Mouse (Mus musculus): ENCODE measurements around the gene Tmem110. TPM values are rescaled to one million over a fixed set of nuclear protein-coding genes. Genes with fewer than 3 reads are reported as not detected.

The Tmem110 gene
- polyA plus RNA-seq, 1 experiment from 2014 or later, result 16.0 TPM

DNA sequence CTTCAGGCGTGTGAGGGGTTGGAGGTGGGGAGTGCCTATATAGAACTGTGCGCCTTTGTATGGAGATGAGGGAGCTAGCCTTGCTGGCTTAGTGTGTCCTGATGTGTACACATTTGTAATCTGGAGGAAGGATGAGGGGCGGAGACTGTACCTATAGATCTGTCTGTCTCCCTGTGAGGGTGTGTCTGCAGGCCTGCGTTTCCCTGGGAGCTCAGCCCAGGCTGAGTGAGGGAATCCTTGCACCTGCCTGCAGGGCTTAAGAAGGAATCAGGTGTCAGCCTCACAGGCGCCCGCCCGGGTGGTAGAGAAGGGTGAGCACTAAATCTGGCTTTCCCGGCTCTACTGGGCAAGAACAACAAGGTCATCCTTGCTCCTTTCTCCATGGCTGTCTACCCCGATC lies 54.4 kb downstream of the Tmem110 start:
- Histone ChIP-seq H3K9me3 (replicated peaks; ENCODE audit: control insufficient read depth, low read length) (no peaks in the 10 kb centered on the region), H3K27me3 (ENCODE audit: control insufficient read depth, insufficient read depth, low read length) (no peaks in the 10 kb centered on the region), H3K9ac (ENCODE audit: low read depth, low read length) (no peak overlapping the region), H3K4me2 (no peak overlapping the region), H3K4me1 (ENCODE audit: control insufficient read depth, insufficient read depth, low read length) (peaks cover 14% of the 10 kb centered on the region), H3K4me3 (ENCODE audit: low read depth, low read length) (no peak overlapping the region), H3K27ac (ENCODE audit: low read depth, low read length) (peak overlapping the region; percentile 78), H3K36me3 (ENCODE audit: control insufficient read depth, insufficient read depth, low read length) (no peaks in the 10 kb centered on the region)
- ATAC-seq (replicated peaks; ENCODE audit: insufficient number of reproducible peaks, low FRiP score, low TSS enrichment), result no peak
- 58% methylated on average over 9 of the region's 9 CpGs for WGBS (ENCODE audit: insufficient replicate concordance)

- Histone ChIP-seq H3K27me3 (ENCODE audit: control insufficient read depth, insufficient read depth, low read length) (no peaks in the 10 kb centered on the region), H3K9ac (ENCODE audit: low read depth, low read length) (0 out of 2 replicates have a peak overlapping the region, but pooled peaks have one; percentile 10), H3K36me3 (ENCODE audit: control insufficient read depth, insufficient read depth, low read length) (no peaks in the 10 kb centered on the region), H3K4me2 (no peak overlapping the region), H3K27ac (ENCODE audit: low read depth, low read length) (no peak overlapping the region), H3K4me3 (ENCODE audit: low read depth, low read length) (no peak overlapping the region), H3K4me1 (ENCODE audit: control insufficient read depth, insufficient read depth, low read length) (peaks cover 14% of the 10 kb centered on the region), H3K9me3 (replicated peaks; ENCODE audit: control insufficient read depth, low read length) (no peaks in the 10 kb centered on the region)
- ATAC-seq (replicated peaks; ENCODE audit: insufficient number of reproducible peaks, low FRiP score, low TSS enrichment), result no peak
- 66% methylated on average over 8 of the region's 8 CpGs for WGBS (ENCODE audit: insufficient replicate concordance)
These were observed 54.9 kb downstream of the Tmem110 start for GRCm38 (mm10) chr14:30880251-30880650.

- no peaks in the 10 kb centered on the region for H3K9me3 ChIP-seq (replicated peaks; ENCODE audit: control insufficient read depth, low read length)
- no peak for ATAC-seq (replicated peaks; ENCODE audit: insufficient number of reproducible peaks, low FRiP score, low TSS enrichment)
- H3K4me1 ChIP-seq (ENCODE audit: control insufficient read depth, insufficient read depth, low read length), result peaks cover 11% of the 10 kb centered on the region
- H3K27me3 ChIP-seq (ENCODE audit: control insufficient read depth, insufficient read depth, low read length), result no peaks in the 10 kb centered on the region
- no peak overlapping the region for H3K27ac ChIP-seq (ENCODE audit: low read depth, low read length)
- H3K36me3 ChIP-seq (ENCODE audit: control insufficient read depth, insufficient read depth, low read length), result no peaks in the 10 kb centered on the region
- H3K9ac ChIP-seq (ENCODE audit: low read depth, low read length), result no peak overlapping the region
- no peak overlapping the region for H3K4me3 ChIP-seq (ENCODE audit: low read depth, low read length)
- no peak overlapping the region for H3K4me2 ChIP-seq
- 72% methylated on average over 17 of the region's 17 CpGs for WGBS (ENCODE audit: insufficient replicate concordance)
These were observed 55.7 kb downstream of the Tmem110 start for GRCm38 (mm10) chr14:30880811-30881717.

DNA sequence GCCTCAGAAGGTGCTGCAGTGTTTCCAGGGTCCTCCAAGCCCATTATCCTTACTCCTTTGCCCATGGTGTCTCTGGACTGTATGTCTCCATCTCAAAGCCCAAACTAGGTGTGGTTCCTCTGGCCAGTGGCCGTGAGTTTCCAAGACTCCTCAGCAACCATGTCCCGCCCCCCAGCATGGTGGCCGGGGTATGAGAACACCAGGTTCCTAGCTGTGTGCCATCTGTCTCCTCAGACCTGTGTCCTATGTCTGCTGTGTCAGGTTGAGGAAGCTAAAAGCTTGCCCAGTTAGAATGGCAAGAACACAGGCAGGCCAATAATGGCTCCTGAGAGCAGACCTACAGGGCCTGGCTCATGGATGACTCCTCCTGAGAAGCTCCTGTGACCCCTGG lies 56.3 kb downstream of the Tmem110 start:
- H3K36me3 ChIP-seq (ENCODE audit: control insufficient read depth, insufficient read depth, low read length), result no peaks in the 10 kb centered on the region
- H3K27ac ChIP-seq (ENCODE audit: low read depth, low read length), result no peak overlapping the region
- no peak for ATAC-seq (replicated peaks; ENCODE audit: insufficient number of reproducible peaks, low FRiP score, low TSS enrichment)
- H3K4me3 ChIP-seq (ENCODE audit: low read depth, low read length), result no peak overlapping the region
- no peak overlapping the region for H3K4me2 ChIP-seq
- no peaks in the 10 kb centered on the region for H3K27me3 ChIP-seq (ENCODE audit: control insufficient read depth, insufficient read depth, low read length)
- peaks cover 11% of the 10 kb centered on the region for H3K4me1 ChIP-seq (ENCODE audit: control insufficient read depth, insufficient read depth, low read length)
- WGBS (ENCODE audit: insufficient replicate concordance), result 89% methylated on average over 3 of the region's 3 CpGs
- no peak overlapping the region for H3K9ac ChIP-seq (ENCODE audit: low read depth, low read length)
- H3K9me3 ChIP-seq (replicated peaks; ENCODE audit: control insufficient read depth, low read length), result no peaks in the 10 kb centered on the region

DNA sequence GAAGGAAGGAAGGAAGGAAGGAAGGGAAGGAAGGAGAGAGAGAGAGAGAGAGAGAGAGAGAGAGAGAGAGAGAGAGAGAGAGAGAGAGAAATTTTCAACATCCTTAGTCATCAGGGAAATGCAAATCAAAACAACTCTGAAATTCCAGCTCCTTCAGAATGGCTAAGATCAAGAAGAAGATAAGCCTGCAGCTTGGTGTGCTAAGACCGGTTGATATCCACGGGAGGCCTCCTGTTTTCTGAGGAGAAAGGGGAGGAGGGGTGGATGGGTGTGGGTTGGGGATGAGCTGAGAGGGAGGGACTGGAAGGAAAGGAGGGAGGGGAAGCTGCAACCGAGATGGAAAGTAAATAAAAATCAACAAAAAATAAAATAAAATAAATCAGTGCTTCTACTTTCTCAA lies 59.9 kb downstream of the Tmem110 start:
- 12% methylated on average over 3 of the region's 3 CpGs for WGBS (ENCODE audit: insufficient replicate concordance)
- Histone ChIP-seq H3K4me3 (ENCODE audit: low read depth, low read length) (no peak overlapping the region), H3K27ac (ENCODE audit: low read depth, low read length) (no peak overlapping the region), H3K27me3 (ENCODE audit: control insufficient read depth, insufficient read depth, low read length) (no peaks in the 10 kb centered on the region), H3K9me3 (replicated peaks; ENCODE audit: control insufficient read depth, low read length) (no peaks in the 10 kb centered on the region), H3K9ac (ENCODE audit: low read depth, low read length) (no peak overlapping the region), H3K36me3 (ENCODE audit: control insufficient read depth, insufficient read depth, low read length) (no peaks in the 10 kb centered on the region), H3K4me2 (no peak overlapping the region), H3K4me1 (ENCODE audit: control insufficient read depth, insufficient read depth, low read length) (no peaks in the 10 kb centered on the region; the same call in none of the 2 replicates)
- no peak for ATAC-seq (replicated peaks; ENCODE audit: insufficient number of reproducible peaks, low FRiP score, low TSS enrichment)

GRCm38 (mm10) chr14:30886204-30886603 lies 60.8 kb downstream of the Tmem110 start, which contains the start of gene Itih4:
Gene Itih4 (plus strand): TSS chr14:30886476.
- Histone ChIP-seq H3K4me1 (ENCODE audit: control insufficient read depth, insufficient read depth, low read length) (no peaks in the 10 kb centered on the region), H3K4me3 (ENCODE audit: low read depth, low read length) (no peak within 1 kb of the TSS), H3K9ac (ENCODE audit: low read depth, low read length) (no peak within 1 kb of the TSS), H3K27ac (ENCODE audit: low read depth, low read length) (no peak within 1 kb of the TSS), H3K4me2 (no peak within 1 kb of the TSS), H3K9me3 (replicated peaks; ENCODE audit: control insufficient read depth, low read length) (no peaks in the 10 kb centered on the region), H3K27me3 (ENCODE audit: control insufficient read depth, insufficient read depth, low read length) (no peaks in the 10 kb centered on the region), H3K36me3 (ENCODE audit: control insufficient read depth, insufficient read depth, low read length) (no peaks in the 10 kb centered on the region)
- 85% methylated on average over 3 of the region's 3 CpGs for WGBS (ENCODE audit: insufficient replicate concordance)
- ATAC-seq (replicated peaks; ENCODE audit: insufficient number of reproducible peaks, low FRiP score, low TSS enrichment), result no peak

DNA sequence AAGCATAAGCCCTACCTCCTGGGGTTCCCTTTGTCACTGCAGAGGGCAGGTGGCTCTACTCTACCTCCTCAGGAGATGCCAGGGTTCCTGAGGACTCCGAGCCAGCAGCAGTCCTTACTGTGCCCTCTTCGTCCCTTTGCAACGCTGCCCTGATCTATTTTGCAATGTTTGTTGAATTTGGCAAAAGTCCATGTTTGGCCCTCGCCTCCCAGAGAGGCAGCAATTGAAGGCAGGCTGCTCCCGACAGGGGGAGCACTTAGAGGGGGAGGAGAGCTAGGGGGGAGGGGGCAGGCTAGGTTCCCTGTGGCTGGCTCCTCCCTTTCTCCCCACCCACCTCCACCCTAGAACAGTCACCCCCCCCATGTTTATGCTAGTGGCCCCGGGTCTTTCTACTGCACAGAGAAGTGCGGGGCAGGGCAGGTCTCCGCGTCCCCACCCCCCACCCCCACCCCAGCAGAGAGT lies 62.9 kb downstream of the Tmem110 start:
- peak overlapping the region; percentile 38 for H3K4me2 ChIP-seq
- no peak overlapping the region for H3K4me3 ChIP-seq (ENCODE audit: low read depth, low read length)
- no peaks in the 10 kb centered on the region; the same call in 1 of the 2 replicates for H3K27me3 ChIP-seq (ENCODE audit: control insufficient read depth, insufficient read depth, low read length)
- H3K36me3 ChIP-seq (ENCODE audit: control insufficient read depth, insufficient read depth, low read length), result no peaks in the 10 kb centered on the region
- WGBS (ENCODE audit: insufficient replicate concordance), result 10% methylated on average over 9 of the region's 9 CpGs
- H3K9ac ChIP-seq (ENCODE audit: low read depth, low read length), result no peak overlapping the region
- ATAC-seq (replicated peaks; ENCODE audit: insufficient number of reproducible peaks, low FRiP score, low TSS enrichment), result no peak
- H3K9me3 ChIP-seq (replicated peaks; ENCODE audit: control insufficient read depth, low read length), result no peaks in the 10 kb centered on the region
- no peaks in the 10 kb centered on the region; the same call in 1 of the 2 replicates for H3K4me1 ChIP-seq (ENCODE audit: control insufficient read depth, insufficient read depth, low read length)
- no peak overlapping the region for H3K27ac ChIP-seq (ENCODE audit: low read depth, low read length)

- Histone ChIP-seq H3K4me2 (no peak overlapping the region), H3K9ac (ENCODE audit: low read depth, low read length) (no peak overlapping the region), H3K4me1 (ENCODE audit: control insufficient read depth, insufficient read depth, low read length) (no peaks in the 10 kb centered on the region), H3K9me3 (replicated peaks; ENCODE audit: control insufficient read depth, low read length) (no peaks in the 10 kb centered on the region), H3K27me3 (ENCODE audit: control insufficient read depth, insufficient read depth, low read length) (no peaks in the 10 kb centered on the region), H3K36me3 (ENCODE audit: control insufficient read depth, insufficient read depth, low read length) (no peaks in the 10 kb centered on the region), H3K4me3 (ENCODE audit: low read depth, low read length) (no peak overlapping the region), H3K27ac (ENCODE audit: low read depth, low read length) (no peak overlapping the region)
- no peak for ATAC-seq (replicated peaks; ENCODE audit: insufficient number of reproducible peaks, low FRiP score, low TSS enrichment)
- WGBS (ENCODE audit: insufficient replicate concordance), result 52% methylated on average over 3 of the region's 3 CpGs
These were observed 74.6 kb downstream of the Tmem110 start for GRCm38 (mm10) chr14:30899972-30900371.

Data from heart, embryonic 11.5 days (tissue).